Mouse (Mus musculus): Measurements from ENCODE around the gene Ccdc177.
A peak's percentile ranks its signal among the peaks of the same experiment; 100 is the strongest.

Gene Ccdc177

GRCm38 (mm10) chr12:80785005-80785404 is 24.5 kb upstream of the Ccdc177 start:
- no peak for DNase-seq (ENCODE audit: low spot score)

GRCm38 (mm10) chr12:80783889-80784288 is 23.4 kb upstream of the Ccdc177 start:
- DNase-seq (ENCODE audit: low spot score) = no peak

- no peak for DNase-seq (ENCODE audit: low spot score)
Observed at GRCm38 (mm10) chr12:80782892-80783291, 22.4 kb upstream of the Ccdc177 start.

DNA sequence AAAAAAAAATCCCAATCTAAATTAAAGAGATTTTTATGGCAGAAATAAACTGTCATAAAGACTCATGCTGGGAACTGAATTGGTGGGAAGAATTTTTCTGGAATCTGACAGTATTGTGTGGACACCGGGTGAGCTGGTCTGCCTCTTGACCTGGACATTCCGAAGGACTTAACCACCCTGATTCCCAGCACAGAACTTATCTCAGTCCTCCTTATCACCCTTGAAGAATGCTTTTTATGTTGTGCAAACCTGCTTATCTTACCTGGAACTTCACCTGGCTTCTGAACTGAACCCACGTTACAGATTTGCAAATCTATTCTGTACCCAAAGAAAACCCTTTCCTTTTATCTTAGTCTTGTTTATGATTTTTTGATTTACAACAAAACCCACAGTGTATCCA is 21.7 kb upstream of the Ccdc177 start:
- DNase-seq (ENCODE audit: low spot score) = no peak

- DNase-seq (ENCODE audit: low spot score) = no peak
Observed at GRCm38 (mm10) chr12:80779760-80780159, 19.3 kb upstream of the Ccdc177 start.

DNA sequence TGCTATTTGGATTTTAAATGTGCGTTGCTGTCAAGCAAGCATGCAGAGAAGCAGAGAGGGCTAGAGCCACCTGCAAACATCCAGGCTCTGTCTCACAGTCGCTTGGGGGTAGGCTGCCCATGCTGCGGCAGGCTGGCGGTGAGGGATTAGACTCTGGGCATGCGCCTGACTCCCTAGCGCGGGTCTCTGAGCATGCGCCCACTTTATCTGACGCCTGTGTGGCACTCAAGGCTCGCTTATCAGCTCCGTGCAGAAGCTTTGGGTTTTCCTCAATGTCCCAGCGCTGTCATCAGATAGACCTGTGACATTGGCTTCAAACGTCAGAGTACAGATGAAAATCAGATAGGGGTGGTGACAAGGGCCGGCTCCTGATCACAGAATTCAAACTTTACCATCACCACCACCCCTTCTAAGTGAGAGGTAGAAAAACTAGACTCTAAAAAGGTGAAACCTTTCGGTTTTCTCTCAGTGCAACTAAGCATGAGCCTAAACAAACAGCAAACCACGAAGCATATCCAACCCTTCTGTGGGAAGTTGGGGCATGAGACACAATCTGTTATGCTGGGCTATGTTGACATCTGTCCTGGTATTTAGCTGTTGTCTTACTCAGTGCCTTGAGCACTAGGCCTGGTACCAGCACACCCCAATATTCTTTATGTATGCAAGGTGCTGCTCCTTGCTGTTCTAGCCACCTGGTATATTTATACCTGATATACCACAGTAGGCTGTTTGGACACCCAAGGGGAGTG is 17.9 kb upstream of the Ccdc177 start:
- no peak for DNase-seq (ENCODE audit: low spot score)

- DNase-seq (ENCODE audit: low spot score) = no peak
Observed at GRCm38 (mm10) chr12:80776046-80776634, 15.7 kb upstream of the Ccdc177 start.

- DNase-seq (ENCODE audit: low spot score) = no peak
Observed at GRCm38 (mm10) chr12:80774786-80775185, 14.3 kb upstream of the Ccdc177 start.

GRCm38 (mm10) chr12:80769697-80770096 is 9.2 kb upstream of the Ccdc177 start:
- peak; percentile 58 for DNase-seq (ENCODE audit: low spot score)

DNA sequence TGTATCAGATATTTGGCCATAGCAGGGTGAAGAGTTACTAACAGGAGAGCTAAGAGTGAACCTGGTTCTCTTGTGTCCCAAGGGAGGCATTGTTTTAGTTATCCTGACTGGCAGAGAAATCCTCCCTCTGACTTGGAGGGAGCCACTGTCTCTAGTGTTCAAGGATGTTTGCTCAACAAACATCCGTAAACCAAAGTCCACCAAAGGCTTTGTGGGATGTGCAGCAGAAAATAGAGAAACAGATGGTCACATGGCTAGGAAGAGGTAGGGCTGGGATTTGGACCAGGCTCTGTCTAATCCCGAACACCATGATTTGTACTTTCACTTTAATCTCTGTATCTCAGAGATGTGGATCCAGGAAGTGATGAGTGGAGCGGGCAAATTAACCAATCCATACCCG is 3.6 kb upstream of the Ccdc177 start:
- DNase-seq (ENCODE audit: low spot score) = no peak

- no peak for DNase-seq (ENCODE audit: low spot score)
Observed at GRCm38 (mm10) chr12:80762982-80763381, 2.5 kb upstream of the Ccdc177 start.

GRCm38 (mm10) chr12:80759713-80760395 is 633 bp downstream of the Ccdc177 start:
- no peak for DNase-seq (ENCODE audit: low spot score)

DNA sequence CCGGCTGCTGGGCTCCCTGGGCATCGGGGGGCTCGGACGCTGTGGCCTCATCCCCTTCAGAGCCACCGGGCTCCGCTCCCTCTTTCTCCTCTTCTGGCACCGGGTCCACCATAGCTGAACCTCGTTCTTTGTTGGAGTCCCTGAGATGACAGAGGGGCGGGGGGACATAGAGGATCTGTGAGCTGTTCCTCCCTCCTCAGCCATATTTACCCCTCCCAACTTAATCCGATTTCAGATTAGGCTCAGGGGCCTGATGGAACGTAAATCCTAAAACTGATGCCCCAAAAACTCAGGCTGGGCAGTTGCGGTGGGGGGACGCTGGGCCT is 1.1 kb downstream of the Ccdc177 start:
- no peak for DNase-seq (ENCODE audit: low spot score)

- no peak for DNase-seq (ENCODE audit: low spot score)
Observed at GRCm38 (mm10) chr12:80758559-80759386, 1.7 kb downstream of the Ccdc177 start.

GRCm38 (mm10) chr12:80757751-80758558 is 2.5 kb downstream of the Ccdc177 start:
- peak; percentile 39 for DNase-seq (ENCODE audit: low spot score)

DNA sequence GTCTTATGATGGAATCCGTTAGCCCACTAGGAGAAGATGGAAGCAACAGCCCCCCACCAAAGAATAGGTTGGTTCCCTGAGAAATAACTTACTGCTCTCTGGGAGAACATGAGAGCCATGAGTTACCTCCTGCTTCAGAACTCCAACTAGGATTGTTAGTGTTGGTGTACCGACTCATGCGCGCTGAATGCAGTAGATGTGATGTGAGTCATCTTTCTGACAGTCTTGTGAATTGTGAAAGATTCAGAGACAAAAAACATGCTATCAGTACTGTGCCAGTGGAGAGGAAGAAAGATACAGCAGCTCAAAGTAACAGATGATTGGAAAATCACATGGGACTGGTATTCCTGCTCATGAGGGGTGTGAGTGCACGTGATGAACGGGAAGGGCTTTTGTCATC is 8.9 kb downstream of the Ccdc177 start:
- no peak for DNase-seq (ENCODE audit: low spot score)

DNA sequence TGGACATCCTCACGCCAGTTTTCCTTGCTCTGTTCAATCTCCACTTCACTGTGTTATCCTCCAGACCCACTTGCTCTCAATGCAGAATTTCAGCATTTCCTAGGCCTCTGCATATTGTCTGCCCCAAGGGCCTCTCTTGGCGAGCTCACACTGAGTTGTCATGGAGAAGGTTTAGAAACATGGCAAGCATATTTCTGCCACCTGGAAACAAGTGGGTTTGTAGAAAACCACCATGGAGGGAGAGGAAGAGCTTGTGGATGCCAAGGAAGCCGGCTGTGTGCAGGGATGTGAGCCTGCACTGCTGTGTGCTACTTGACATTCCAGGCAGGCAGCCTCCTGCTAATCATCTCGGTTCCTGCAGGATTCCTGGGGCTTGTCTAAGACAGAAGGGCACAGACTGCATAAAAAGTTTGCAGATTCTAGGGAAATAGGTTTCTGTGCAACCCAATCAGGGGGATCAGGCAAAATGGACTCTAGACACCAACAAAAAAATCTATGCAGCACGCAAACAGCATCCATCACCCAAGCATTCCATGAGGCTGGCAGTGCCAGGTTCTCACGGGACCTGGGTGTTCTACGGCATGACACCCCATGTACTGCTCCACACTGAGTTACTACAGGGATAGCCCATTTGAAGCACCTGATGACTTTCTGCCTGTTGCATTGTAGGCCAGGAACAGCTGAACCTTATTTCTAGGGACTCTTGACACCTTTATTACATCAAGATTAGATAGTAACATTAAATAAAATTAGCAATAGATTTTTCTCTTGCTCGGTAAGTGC is 14.3 kb downstream of the Ccdc177 start:
- DNase-seq (ENCODE audit: low spot score) = no peak

DNA sequence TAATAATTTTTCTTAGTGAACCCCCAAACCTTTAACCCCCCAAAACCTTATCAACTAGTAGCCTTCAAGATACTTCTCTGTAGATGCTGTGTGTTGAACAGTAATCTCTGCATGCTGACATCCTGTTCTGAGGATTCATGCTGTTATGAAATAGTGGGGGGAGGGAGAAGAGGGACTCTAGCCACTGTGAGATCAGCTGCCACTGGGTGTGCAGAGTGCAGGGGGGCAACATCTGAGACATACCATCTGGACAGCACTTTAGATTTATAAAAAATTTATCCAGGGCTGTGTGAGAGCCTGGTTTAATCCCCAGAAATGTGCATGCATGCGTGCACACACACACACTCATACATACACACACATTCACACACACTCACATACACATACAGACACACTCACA is 15.9 kb downstream of the Ccdc177 start:
- no peak for DNase-seq (ENCODE audit: low spot score)

GRCm38 (mm10) chr12:80739482-80739881 is 21.0 kb downstream of the Ccdc177 start:
- DNase-seq (ENCODE audit: low spot score) = peak; percentile 45

DNA sequence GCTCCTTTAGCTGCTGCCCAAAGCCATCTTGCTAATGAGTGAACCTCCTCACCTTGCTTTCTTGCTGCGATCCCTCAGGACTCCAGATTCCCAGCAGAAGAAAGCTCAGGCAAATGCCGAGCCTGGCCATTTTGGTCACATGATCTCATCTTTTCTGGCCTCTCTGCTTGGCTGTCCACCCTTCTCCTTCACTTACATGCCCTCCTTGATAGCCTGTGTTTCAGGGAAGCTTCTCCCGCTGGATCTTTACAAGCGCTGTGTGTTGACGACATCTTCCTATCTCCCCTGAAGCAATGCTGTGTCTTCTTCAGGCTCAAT is 23.2 kb downstream of the Ccdc177 start:
- no peak for DNase-seq (ENCODE audit: low spot score)

All from T-cell, adult 2 months (primary cell).